Mouse (Mus musculus) MEL (cell line): ENCODE measurements around the gene Edem3. TPM values are rescaled to one million over a fixed set of nuclear protein-coding genes. Genes with fewer than 3 reads are reported as not detected.

Source experiments
- DNase-seq: peaks from one replicate; pipeline ENCODE4 v3.0.0; 2011; ENCODE audit warnings: low read depth, low spot score
- H3K27ac ChIP-seq: 2 replicates; pipeline ENCODE4 v1.5.1; 2012; ENCODE audit warnings: low read depth, mild to moderate bottlenecking, control low read depth, low read length, moderate library complexity; ENCODE audit not compliant: control insufficient read depth
- H3K27me3 ChIP-seq, 2 experiments: fragments of 150-350 bp in 1 of 2; sonication (generic) in 1 of 2; 2 replicates each; pipeline ENCODE4 v1.6.1; 2012; ENCODE audit warnings: low read length in 2 of 2, mild to moderate bottlenecking in 2 of 2, improper control_type of control experiment in 1 of 2, moderate library complexity in 1 of 2; ENCODE audit not compliant: insufficient read depth in 2 of 2, control insufficient read depth in 1 of 2
- H3K36me3 ChIP-seq, 2 experiments: 2 replicates each; pipeline ENCODE4 v1.6.1; 2012 to 2014; ENCODE audit warnings: low read length in 2 of 2, improper control_type of control experiment in 1 of 2, inconsistent platforms in 1 of 2, mild to moderate bottlenecking in 1 of 2; ENCODE audit not compliant: insufficient read depth in 2 of 2, control insufficient read depth in 1 of 2
- H3K4me1 ChIP-seq, 2 experiments: fragments of 150-350 bp in 1 of 2; sonication (generic) in 1 of 2; 2 replicates each; pipeline ENCODE4 v1.6.1; 2012; ENCODE audit warnings: low read length in 2 of 2, improper control_type of control experiment in 1 of 2, mild to moderate bottlenecking in 1 of 2; ENCODE audit not compliant: insufficient read depth in 2 of 2, control insufficient read depth in 1 of 2
- H3K4me3 ChIP-seq, 2 experiments: fragments of 150-350 bp in 1 of 2; sonication (generic) in 1 of 2; 2 replicates each; pipeline ENCODE4 v1.5.1; 2012; ENCODE audit warnings: low read depth in 2 of 2, low read length in 2 of 2, mild to moderate bottlenecking in 2 of 2, moderate library complexity in 2 of 2, control low read depth in 1 of 2, improper control_type of control experiment in 1 of 2; ENCODE audit not compliant: control insufficient read depth in 1 of 2, insufficient read depth in 1 of 2
- H3K79me2 ChIP-seq: 2 replicates; pipeline ENCODE4 v1.6.1; 2012; ENCODE audit warnings: mild to moderate bottlenecking, low read length, moderate library complexity; ENCODE audit not compliant: control insufficient read depth, poor library complexity, insufficient read depth
- H3K9ac ChIP-seq: 2 replicates; pipeline ENCODE4 v1.6.1; 2012; ENCODE audit warnings: low read depth, mild to moderate bottlenecking, control low read depth, low read length, moderate library complexity; ENCODE audit not compliant: control insufficient read depth, poor library complexity, severe bottlenecking
- H3K9me3 ChIP-seq: fragments of 150-350 bp; sonication (generic); replicated peaks from 2 replicates; pipeline ENCODE4 v1.6.1; 2012; ENCODE audit warnings: mild to moderate bottlenecking, low read length, improper control_type of control experiment, moderate library complexity; ENCODE audit not compliant: insufficient read depth
- BHLHE40 ChIP-seq: IDR thresholded peaks from 2 replicates; pipeline ENCODE4 v1.6.1; 2012; ENCODE audit warnings: low read depth, mild to moderate bottlenecking, inconsistent platforms, low read length, improper control_type of control experiment, borderline replicate concordance
- CTCF ChIP-seq, 3 experiments: IDR thresholded peaks in 2 of 3; conservative IDR thresholded peaks in 1 of 3; 2 replicates each; pipeline ENCODE4 v1.5.1; 2011 to 2012; ENCODE audit warnings: low read length in 3 of 3, low read depth in 2 of 3, mild to moderate bottlenecking in 2 of 3, improper control_type of control experiment in 1 of 3, inconsistent platforms in 1 of 3, mixed read lengths in 1 of 3, moderate library complexity in 1 of 3; ENCODE audit not compliant: control insufficient read depth in 1 of 3, insufficient read depth in 1 of 3, poor library complexity in 1 of 3, severe bottlenecking in 1 of 3
- ELF1 ChIP-seq: IDR thresholded peaks from 2 replicates; pipeline ENCODE4 v1.6.1; 2014; ENCODE audit warnings: low read depth, mild to moderate bottlenecking, inconsistent platforms, low read length, improper control_type of control experiment, moderate library complexity
- GATA1 ChIP-seq: IDR thresholded peaks from 2 replicates; pipeline ENCODE4 v1.6.1; 2011; ENCODE audit warnings: low read depth, low read length, improper control_type of control experiment
- JUND ChIP-seq: IDR thresholded peaks from 2 replicates; pipeline ENCODE4 v1.6.1; 2011; ENCODE audit warnings: low read depth, mild to moderate bottlenecking, improper control_type of control experiment, low read length
- MAFK ChIP-seq: IDR thresholded peaks from 2 replicates; pipeline ENCODE4 v1.6.1; 2011; ENCODE audit warnings: low read depth, mild to moderate bottlenecking, low read length, improper control_type of control experiment, borderline replicate concordance
- MAZ ChIP-seq: IDR thresholded peaks from 2 replicates; pipeline ENCODE4 v1.6.1; 2012; ENCODE audit warnings: low read depth, mild to moderate bottlenecking, inconsistent platforms, low read length, improper control_type of control experiment
- MYB ChIP-seq: IDR thresholded peaks from 2 replicates; pipeline ENCODE4 v1.6.1; 2011; ENCODE audit warnings: mild to moderate bottlenecking, low read depth, low read length, improper control_type of control experiment
- POLR2AphosphoS2 ChIP-seq: IDR thresholded peaks from 2 replicates; pipeline ENCODE4 v1.6.1; 2011; ENCODE audit warnings: low read length, improper control_type of control experiment
- RAD21 ChIP-seq: IDR thresholded peaks from 2 replicates; pipeline ENCODE4 v1.6.1; 2011; ENCODE audit warnings: mild to moderate bottlenecking, low read depth, low read length, improper control_type of control experiment
- RCOR1 ChIP-seq: IDR thresholded peaks from 2 replicates; pipeline ENCODE4 v1.6.1; 2012; ENCODE audit warnings: low read depth, mild to moderate bottlenecking, inconsistent platforms, low read length, improper control_type of control experiment
- SMC3 ChIP-seq: IDR thresholded peaks from 2 replicates; pipeline ENCODE4 v1.6.1; 2011; ENCODE audit warnings: low read depth, low read length, improper control_type of control experiment
- ZC3H11A ChIP-seq: IDR thresholded peaks from 2 replicates; pipeline ENCODE4 v1.6.1; 2012; ENCODE audit warnings: low read depth, mild to moderate bottlenecking, inconsistent platforms, low read length, improper control_type of control experiment
- ZNF384 ChIP-seq: IDR thresholded peaks from 2 replicates; pipeline ENCODE4 v1.6.1; 2012; ENCODE audit warnings: low read depth, mild to moderate bottlenecking, inconsistent platforms, low read length, improper control_type of control experiment
- polyA plus RNA-seq, 2 experiments: library from polyadenylated mRNA; stranded (reverse) in 1 of 2; unstranded in 1 of 2; fragments of >175 nt in 1 of 2; fragments of >200 nt in 1 of 2; gene quantifications; 2 replicates each; pipeline versions ENCODE4 v1.2.1 to v1.2.4; 2012; ENCODE audit warnings: low replicate concordance in 2 of 2, low read depth in 1 of 2; ENCODE audit not compliant: insufficient read length in 2 of 2, insufficient read depth in 1 of 2, missing spikeins in 1 of 2
- total RNA-seq: library from RNA; depleted of rRNA; stranded (reverse); fragments of 300-350 nt; gene quantifications from 2 replicates; pipeline ENCODE4 v1.2.3, GENCODE M21; 2012

Gene Edem3
- total and polyA plus RNA-seq, 3 experiments: 11.6 to 15.6 TPM; not detected in 1

- no peak overlapping the region for H3K27ac ChIP-seq
- DNase-seq: no peak
- H3K9ac ChIP-seq: no peak overlapping the region
- peaks cover 0 to 11% of the 10 kb centered on the region in 2 experiments; a peak in 2 of 4 replicates for H3K36me3 ChIP-seq
- H3K27me3 ChIP-seq: no peaks in the 10 kb centered on the region
- no peaks in the 10 kb centered on the region for H3K9me3 ChIP-seq
- H3K4me1 ChIP-seq: no peaks in the 10 kb centered on the region
- H3K4me3 ChIP-seq: no peak overlapping the region
- H3K79me2 ChIP-seq: no peaks in the 10 kb centered on the region; the same call in 1 of the 2 replicates
- TF ChIP-seq ZC3H11A (no peak), MAZ (no peak), POLR2AphosphoS2 (no peak), MAFK (no peak)
- TF ChIP-seq, all 39 proteins: peak for 0
Observed at GRCm38 (mm10) chr1:151766166-151766565, 11.0 kb downstream of the Edem3 start.

GRCm38 (mm10) chr1:151766976-151767654, 11.9 kb downstream of the Edem3 start:
- DNase-seq: peak; percentile 45
- H3K79me2 ChIP-seq: no peaks in the 10 kb centered on the region; the same call in 1 of the 2 replicates
- no peaks in the 10 kb centered on the region for H3K27me3 ChIP-seq
- no peaks in the 10 kb centered on the region for H3K4me1 ChIP-seq
- no peak overlapping the region for H3K4me3 ChIP-seq
- H3K9ac ChIP-seq: no peak overlapping the region
- peaks cover 0 to 6% of the 10 kb centered on the region in 2 experiments; a peak in 2 of 4 replicates for H3K36me3 ChIP-seq
- no peak overlapping the region for H3K27ac ChIP-seq
- no peaks in the 10 kb centered on the region for H3K9me3 ChIP-seq
- TF ChIP-seq BHLHE40 (no peak), RCOR1 (no peak), SMC3 (peak; percentile 28; the same call in 1 of the 2 replicates), MYB (no peak), GATA1 (no peak), JUND (no peak), ZNF384 (no peak), RAD21 (peak; percentile 31), ELF1 (no peak), CTCF (IDR thresholded peaks at IDR 0.05 in 2 of 3, conservative IDR thresholded peaks at IDR 0.05 in 1 of 3; ENCODE audit: control insufficient read depth in 1 of 3, insufficient read depth in 1 of 3, low read depth in 2 of 3, low read length in 3 of 3, poor library complexity in 1 of 3, severe bottlenecking in 1 of 3) (peak; percentile 30 to 54 (median 43); a peak in 5 of 6 replicates)
